Mouse (Mus musculus): ENCODE measurements around the gene Serpine1. TPM values are rescaled to one million over a fixed set of nuclear protein-coding genes. Genes with fewer than 3 reads are reported as not detected.
A peak's percentile ranks its signal among the peaks of the same experiment; 100 is the strongest.
"Not testable (repeated sequence)": the region's sequence is repeated elsewhere in the genome, so short reads cannot be mapped to it uniquely, and the experiment has no call there.

The Serpine1 gene
- 3.9 and 4.5 TPM in 2 replicates for polyA plus RNA-seq (2012; rRNA removed)
- 0.40 and 0.48 TPM in 2 replicates for polyA plus RNA-seq (2014; fragmentation: Nextera tagmentation; extraction: Ambion mirVana)

DNA sequence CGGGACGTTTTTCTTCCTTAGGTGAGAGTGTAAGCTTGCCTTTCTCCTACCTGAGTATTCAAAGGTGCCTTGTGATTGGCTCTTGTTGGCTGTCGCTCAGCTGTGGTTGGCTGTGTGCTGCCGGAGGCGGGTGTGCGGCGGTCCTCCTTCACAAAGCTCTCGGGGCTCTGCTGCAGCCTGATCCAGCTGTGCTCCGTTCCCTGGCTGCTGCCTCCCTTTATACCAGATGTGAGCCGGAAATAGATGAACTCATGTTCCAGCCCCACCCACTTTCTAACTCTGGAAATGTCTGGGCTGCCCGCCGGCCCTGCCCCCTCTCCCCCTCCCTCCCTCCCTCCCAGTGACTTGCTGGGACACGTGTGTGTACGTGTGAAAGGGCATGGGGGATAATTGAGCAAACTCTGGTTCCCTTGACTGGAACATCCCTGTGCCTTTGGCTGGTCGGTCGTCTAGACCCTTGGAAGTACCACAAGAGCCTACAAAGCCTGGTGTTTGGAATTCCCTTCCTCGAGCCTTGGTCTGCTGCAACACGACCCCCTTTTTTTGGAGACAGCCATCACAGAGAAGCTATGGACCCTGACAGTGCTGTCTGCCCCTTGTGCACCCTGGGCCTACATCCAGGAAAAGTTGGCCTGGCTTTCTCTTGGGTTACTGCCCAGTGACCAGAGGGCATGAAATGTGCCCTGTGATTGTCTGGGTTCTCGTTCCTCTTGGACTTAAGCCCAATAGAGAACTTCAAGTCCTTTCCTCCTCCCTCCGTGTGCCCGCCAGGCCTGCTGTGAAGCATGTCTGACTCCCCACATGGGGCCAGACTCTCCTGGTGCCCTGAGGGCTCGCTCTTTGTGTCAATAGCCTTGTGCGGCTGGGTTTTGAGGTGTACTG is at the start of gene Serpine1:
TSS of gene Serpine1 (minus strand) at position 190 of the 882 bp plus-strand sequence.
- WGBS = 16% methylated on average over 23 of the region's 23 CpGs
- Histone ChIP-seq H3K36me3 (ENCODE audit: control insufficient read depth, insufficient read depth, low read length) (no peaks in the 10 kb centered on the region), H3K27ac (replicated peaks; ENCODE audit: low read depth, low read length) (peak within 1 kb of the TSS; percentile 58), H3K27me3 (ENCODE audit: control insufficient read depth, insufficient read depth, low read length) (no peaks in the 10 kb centered on the region), H3K9me3 (ENCODE audit: control insufficient read depth, low read length) (no peaks in the 10 kb centered on the region), H3K4me3 (replicated peaks; ENCODE audit: low read length) (peak within 1 kb of the TSS; percentile 26), H3K9ac (ENCODE audit: low read depth, low read length, severe bottlenecking) (peak within 1 kb of the TSS; percentile 40; the same call in 1 of the 2 replicates), H3K4me1 (ENCODE audit: control insufficient read depth, insufficient read depth, low read length) (peaks cover 9% of the 10 kb centered on the region), H3K4me2 (replicated peaks; ENCODE audit: low read depth, low read length, severe bottlenecking) (peak within 1 kb of the TSS; percentile 48)
- peak; percentile 88 for DNase-seq (ENCODE audit: low spot score)
- peak; percentile 80; the same call in 1 of the 2 replicates for TF ChIP-seq POLR2A (IDR thresholded peaks at IDR 0.05; ENCODE audit: borderline replicate concordance, extremely low read depth, insufficient read depth, insufficient read length)
- peak; percentile 97 for ATAC-seq (ENCODE audit: low FRiP score, low read depth)

DNA sequence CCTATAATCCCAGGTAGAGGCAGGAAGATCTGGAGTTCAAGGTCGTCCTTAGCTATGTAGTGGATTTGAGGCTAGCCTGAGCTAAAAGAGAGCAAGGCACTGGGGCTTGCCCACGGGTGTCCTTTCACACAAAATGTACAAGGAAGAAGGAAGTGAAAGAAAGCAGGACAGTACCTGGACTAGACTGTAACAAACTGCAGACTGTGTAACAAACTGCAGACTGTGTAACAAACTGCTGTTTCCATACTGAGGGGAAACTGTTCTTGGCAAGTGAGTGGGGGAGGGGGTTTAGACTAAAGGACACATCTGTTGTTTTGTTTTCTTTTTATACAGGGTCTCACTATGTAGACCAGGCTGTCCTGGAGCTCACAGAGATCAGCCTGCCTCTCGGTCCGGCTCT is 49.2 kb upstream of the Serpine1 start:
- DNase-seq (ENCODE audit: low spot score) (no peak), ATAC-seq (ENCODE audit: low FRiP score, low read depth) (no peak)
- no peaks in the 10 kb centered on the region for H3K36me3 ChIP-seq (ENCODE audit: control insufficient read depth, insufficient read depth, low read length)
- no peaks in the 10 kb centered on the region for H3K27me3 ChIP-seq (ENCODE audit: control insufficient read depth, insufficient read depth, low read length)
- H3K4me3 ChIP-seq (replicated peaks; ENCODE audit: low read length) = no peak overlapping the region
- no peak overlapping the region for H3K9ac ChIP-seq (ENCODE audit: low read depth, low read length, severe bottlenecking)
- H3K27ac ChIP-seq (replicated peaks; ENCODE audit: low read depth, low read length) = no peak overlapping the region
- no peaks in the 10 kb centered on the region for H3K9me3 ChIP-seq (ENCODE audit: control insufficient read depth, low read length)
- no peak overlapping the region for H3K4me2 ChIP-seq (replicated peaks; ENCODE audit: low read depth, low read length, severe bottlenecking)
- peaks cover 7% of the 10 kb centered on the region; the same call in 1 of the 2 replicates for H3K4me1 ChIP-seq (ENCODE audit: control insufficient read depth, insufficient read depth, low read length)
- TF ChIP-seq POLR2A (IDR thresholded peaks at IDR 0.05; ENCODE audit: borderline replicate concordance, extremely low read depth, insufficient read depth, insufficient read length) = no peak
- WGBS = 73% methylated on average over 4 of the region's 4 CpGs

DNA sequence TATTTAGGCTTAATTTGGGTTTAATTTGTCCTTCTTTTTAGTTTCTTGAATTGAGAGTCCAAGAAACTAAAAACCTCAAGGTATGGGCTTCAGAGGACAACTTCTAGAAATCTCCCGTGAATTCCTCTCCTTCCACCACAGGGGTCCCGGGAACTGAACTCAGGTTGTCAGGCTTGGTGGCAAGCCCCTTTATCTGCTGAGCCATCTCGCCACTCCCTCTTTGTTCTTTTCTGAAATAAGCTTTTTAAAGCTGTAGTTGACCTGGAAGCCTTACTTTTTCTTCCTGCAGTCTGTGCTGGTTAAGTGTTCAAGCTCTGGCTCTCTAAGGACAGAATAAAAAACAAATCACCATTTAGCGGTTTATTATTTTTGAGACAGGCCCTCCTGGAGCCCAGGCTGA is 46.8 kb upstream of the Serpine1 start:
- DNase-seq (ENCODE audit: low spot score) = no peak
- WGBS = 76% methylated on average over 4 of the region's 4 CpGs
- Histone ChIP-seq H3K9me3 (ENCODE audit: control insufficient read depth, low read length) (no peaks in the 10 kb centered on the region), H3K27me3 (ENCODE audit: control insufficient read depth, insufficient read depth, low read length) (no peaks in the 10 kb centered on the region), H3K4me3 (replicated peaks; ENCODE audit: low read length) (no peak overlapping the region), H3K4me2 (replicated peaks; ENCODE audit: low read depth, low read length, severe bottlenecking) (no peak overlapping the region), H3K36me3 (ENCODE audit: control insufficient read depth, insufficient read depth, low read length) (peaks cover 7% of the 10 kb centered on the region), H3K4me1 (ENCODE audit: control insufficient read depth, insufficient read depth, low read length) (peaks cover 15% of the 10 kb centered on the region; the same call in 1 of the 2 replicates), H3K9ac (ENCODE audit: low read depth, low read length, severe bottlenecking) (no peak overlapping the region), H3K27ac (replicated peaks; ENCODE audit: low read depth, low read length) (no peak overlapping the region)
- TF ChIP-seq POLR2A (IDR thresholded peaks at IDR 0.05; ENCODE audit: borderline replicate concordance, extremely low read depth, insufficient read depth, insufficient read length) = no peak
- no peak for ATAC-seq (ENCODE audit: low FRiP score, low read depth)

DNA sequence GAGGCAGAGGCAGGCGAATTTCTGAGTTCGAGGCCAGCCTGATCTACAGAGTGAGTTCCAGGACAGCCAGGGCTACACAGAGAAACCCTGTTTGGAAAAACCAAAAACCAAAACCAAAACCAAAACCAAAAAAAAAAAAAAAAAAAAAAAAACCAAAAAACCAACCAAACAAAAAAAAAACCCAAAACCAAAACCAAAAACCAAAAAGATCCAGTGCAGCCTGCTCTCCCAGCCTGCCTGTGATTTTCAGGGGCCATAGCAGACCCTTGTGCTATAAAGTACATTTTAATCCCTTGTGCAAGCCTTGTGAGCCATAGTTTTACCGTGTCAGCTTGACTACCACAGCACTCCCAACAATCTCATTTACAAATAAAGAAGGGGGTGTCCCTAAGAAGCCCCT is 45.9 kb upstream of the Serpine1 start:
- H3K4me3 ChIP-seq (replicated peaks; ENCODE audit: low read length); DNase-seq (ENCODE audit: low spot score); H3K4me2 ChIP-seq (replicated peaks; ENCODE audit: low read depth, low read length, severe bottlenecking); H3K9ac ChIP-seq (ENCODE audit: low read depth, low read length, severe bottlenecking); H3K9me3 ChIP-seq (ENCODE audit: control insufficient read depth, low read length); ATAC-seq (ENCODE audit: low FRiP score, low read depth); H3K27ac ChIP-seq (replicated peaks; ENCODE audit: low read depth, low read length); H3K27me3 ChIP-seq (ENCODE audit: control insufficient read depth, insufficient read depth, low read length): not testable (repeated sequence)
- Histone ChIP-seq H3K4me1 (ENCODE audit: control insufficient read depth, insufficient read depth, low read length) (peaks cover 15% of the 10 kb centered on the region; the same call in 1 of the 2 replicates), H3K36me3 (ENCODE audit: control insufficient read depth, insufficient read depth, low read length) (peaks cover 16% of the 10 kb centered on the region)
- WGBS = 87% methylated on average over 3 of the region's 3 CpGs

DNA sequence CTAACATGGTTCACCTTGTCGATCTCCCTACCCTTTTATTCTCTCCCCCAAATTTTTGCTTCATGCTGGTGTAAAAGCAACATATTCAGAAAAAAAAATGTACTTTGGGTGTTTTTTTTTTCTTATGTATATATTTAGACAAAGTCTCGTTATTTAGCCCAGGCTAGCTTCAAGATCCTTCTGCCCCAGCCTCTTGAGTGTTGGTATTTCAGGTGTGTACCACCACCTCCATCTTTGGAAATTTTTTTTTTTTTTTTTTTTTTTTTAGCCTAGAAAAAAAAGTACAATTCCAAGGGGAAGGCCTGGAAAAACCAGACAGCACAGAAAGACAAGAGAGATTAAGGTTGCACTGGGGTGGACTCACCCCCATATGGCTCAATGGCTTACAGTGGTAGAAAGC is 44.9 kb upstream of the Serpine1 start:
- DNase-seq (ENCODE audit: low spot score) (no peak), ATAC-seq (ENCODE audit: low FRiP score, low read depth) (no peak)
- Histone ChIP-seq H3K4me2 (replicated peaks; ENCODE audit: low read depth, low read length, severe bottlenecking) (no peak overlapping the region), H3K27me3 (ENCODE audit: control insufficient read depth, insufficient read depth, low read length) (no peaks in the 10 kb centered on the region), H3K9me3 (ENCODE audit: control insufficient read depth, low read length) (no peaks in the 10 kb centered on the region), H3K4me1 (ENCODE audit: control insufficient read depth, insufficient read depth, low read length) (peaks cover 11% of the 10 kb centered on the region; the same call in 1 of the 2 replicates), H3K27ac (replicated peaks; ENCODE audit: low read depth, low read length) (no peak overlapping the region), H3K4me3 (replicated peaks; ENCODE audit: low read length) (no peak overlapping the region), H3K9ac (ENCODE audit: low read depth, low read length, severe bottlenecking) (no peak overlapping the region), H3K36me3 (ENCODE audit: control insufficient read depth, insufficient read depth, low read length) (peaks cover 21% of the 10 kb centered on the region)
- WGBS = 87% methylated on average over 2 of the region's 2 CpGs
- TF ChIP-seq POLR2A (IDR thresholded peaks at IDR 0.05; ENCODE audit: borderline replicate concordance, extremely low read depth, insufficient read depth, insufficient read length) = no peak

All from limb, embryonic 14.5 days (tissue).